Mouse (Mus musculus) kidney, embryonic 16.5 days (tissue): ENCODE results near the gene Alg14. TPM values are rescaled to one million over a fixed set of nuclear protein-coding genes. Genes with fewer than 3 reads are reported as not detected.
A peak's percentile ranks its signal among the peaks of the same experiment; 100 is the strongest.

ENCODE experiments used
- ATAC-seq: fragments of 200-750 bp; cut with Nextera tagmentation; 2 replicates; pipeline ENCODE4 v1.8.0; 2017; ENCODE audit warnings: moderate TSS enrichment; ENCODE audit not compliant: low FRiP score, low TSS enrichment
- H3K27ac ChIP-seq: fragments of 300-500 bp; sonication (generic); 2 replicates; pipeline ENCODE4 v1.5.1; 2014; ENCODE audit warnings: low read length
- H3K27me3 ChIP-seq: fragments of 300-500 bp; sonication (generic); 2 replicates; pipeline ENCODE4 v1.6.1; 2014; ENCODE audit warnings: low read length, control low read depth, mixed read lengths; ENCODE audit not compliant: insufficient read depth
- H3K36me3 ChIP-seq: fragments of 300-500 bp; sonication (generic); 2 replicates; pipeline ENCODE4 v1.6.1; 2014; ENCODE audit warnings: low read length, control low read depth, mixed read lengths; ENCODE audit not compliant: insufficient read depth
- H3K4me1 ChIP-seq: fragments of 300-500 bp; sonication (generic); 2 replicates; pipeline ENCODE4 v1.6.1; 2014; ENCODE audit warnings: low read length, control low read depth, mixed read lengths; ENCODE audit not compliant: insufficient read depth
- H3K4me2 ChIP-seq: fragments of 300-500 bp; sonication (generic); replicated peaks from 2 replicates; pipeline ENCODE4 v1.6.1; 2014; ENCODE audit warnings: low read depth, low read length
- H3K4me3 ChIP-seq: fragments of 300-500 bp; sonication (generic); 2 replicates; pipeline ENCODE4 v1.5.1; 2014; ENCODE audit warnings: mild to moderate bottlenecking, low read length
- H3K9ac ChIP-seq: fragments of 300-500 bp; sonication (generic); replicated peaks from 2 replicates; pipeline ENCODE4 v1.6.1; 2014; ENCODE audit warnings: low read length
- H3K9me3 ChIP-seq: fragments of 300-500 bp; sonication (generic); 2 replicates; pipeline ENCODE4 v1.6.1; 2016; ENCODE audit warnings: low read length, control low read depth
- WGBS: fragments of 180-500 bp; shearing (Covaris S2); extraction: QIAGEN DNeasy Blood & Tissue Kit; methylation state at CpG from one replicate; pipeline ENCODE4 v1.1.7; 2014; 5-methylcytosine and 5-hydroxymethylcytosine counted together
- polyA plus RNA-seq: library from polyadenylated mRNA; unstranded; fragments of >200 nt; fragmentation: Nextera tagmentation; extraction: Ambion mirVana; gene quantifications from 2 replicates; pipeline ENCODE4 v1.2.1, GENCODE M21; 2015

Alg14 gene
- polyA plus RNA-seq, 1 experiment from 2014 or later, result 43.5 TPM

DNA sequence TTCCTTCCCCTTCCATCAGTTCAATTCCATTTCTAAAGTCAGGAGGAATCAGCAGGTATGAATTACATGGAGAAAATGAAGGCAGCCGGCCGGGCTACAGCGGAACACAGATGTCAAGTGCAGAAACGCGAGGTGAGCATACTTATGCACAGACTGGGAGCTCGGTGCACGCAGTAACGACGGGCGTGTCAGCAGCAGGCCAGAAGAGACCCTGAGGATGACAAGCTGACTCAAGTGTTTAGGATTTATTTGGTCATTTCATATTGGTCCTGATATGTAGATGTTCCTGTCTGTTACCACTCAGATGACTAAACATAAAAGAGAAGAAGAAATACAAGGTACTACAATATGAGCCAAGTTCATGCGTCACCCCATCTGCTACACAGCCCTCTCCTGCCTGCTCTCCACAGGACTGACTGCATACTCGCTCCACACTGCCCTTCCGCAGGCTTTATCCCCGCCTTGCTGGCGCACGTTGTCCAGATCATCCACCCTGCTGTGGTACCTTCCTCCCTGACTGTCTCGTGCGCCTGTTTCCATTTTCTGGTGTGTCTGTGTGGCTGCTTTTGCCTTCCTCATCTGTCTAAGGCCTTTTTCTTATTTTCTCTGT is 63.4 kb downstream of the Alg14 start:
- no peaks in the 10 kb centered on the region for H3K27me3 ChIP-seq
- 0 out of 2 replicates have a peak, but pooled peaks cover 5% of the 10 kb centered on the region for H3K4me1 ChIP-seq
- no peak for ATAC-seq
- no peak overlapping the region for H3K4me3 ChIP-seq
- no peak overlapping the region for H3K9ac ChIP-seq
- H3K27ac ChIP-seq, result no peak overlapping the region
- H3K36me3 ChIP-seq, result no peaks in the 10 kb centered on the region
- no peak overlapping the region for H3K4me2 ChIP-seq
- H3K9me3 ChIP-seq, result no peaks in the 10 kb centered on the region
- WGBS, result 89% methylated on average over 18 of the region's 18 CpGs

- H3K4me1 ChIP-seq, result 0 out of 2 replicates have a peak, but pooled peaks cover 4% of the 10 kb centered on the region
- H3K27ac ChIP-seq, result no peak overlapping the region
- H3K27me3 ChIP-seq, result no peaks in the 10 kb centered on the region
- no peak overlapping the region for H3K4me2 ChIP-seq
- 90% methylated on average over 9 of the region's 9 CpGs for WGBS
- no peaks in the 10 kb centered on the region for H3K9me3 ChIP-seq
- H3K4me3 ChIP-seq, result no peak overlapping the region
- H3K36me3 ChIP-seq, result no peaks in the 10 kb centered on the region
- H3K9ac ChIP-seq, result no peak overlapping the region; the same call in 1 of the 2 replicates
- ATAC-seq, result peak; percentile 57; the same call in 1 of the 2 replicates
Measured at GRCm38 (mm10) chr3:121355569-121355968, 64.0 kb downstream of the Alg14 start.

DNA sequence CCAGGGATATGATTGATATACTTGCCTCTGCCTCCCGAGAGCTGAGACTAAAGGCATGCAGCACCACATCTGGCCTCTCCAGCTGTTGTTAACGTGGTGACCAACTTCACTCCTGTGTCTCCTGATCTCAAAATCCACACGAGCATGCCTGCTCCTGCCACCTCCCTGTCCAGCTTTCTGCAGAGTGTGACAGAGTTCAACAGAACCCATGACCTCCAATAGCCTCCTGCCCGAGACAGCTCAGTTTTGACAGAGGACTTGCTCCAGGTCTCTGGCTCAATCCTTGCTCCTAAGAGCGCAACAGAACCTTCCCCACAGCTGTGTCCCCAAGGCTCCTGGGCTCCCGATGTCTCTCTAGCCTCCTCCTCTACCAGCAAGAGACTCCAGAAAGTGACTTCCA is 64.5 kb downstream of the Alg14 start:
- WGBS, result 66% methylated on average over 6 of the region's 6 CpGs
- Histone ChIP-seq H3K4me1 (0 out of 2 replicates have a peak, but pooled peaks cover 4% of the 10 kb centered on the region), H3K9ac (no peak overlapping the region; the same call in 1 of the 2 replicates), H3K4me2 (no peak overlapping the region), H3K9me3 (no peaks in the 10 kb centered on the region), H3K4me3 (no peak overlapping the region), H3K27ac (no peak overlapping the region), H3K27me3 (no peaks in the 10 kb centered on the region), H3K36me3 (no peaks in the 10 kb centered on the region)
- no peak for ATAC-seq

DNA sequence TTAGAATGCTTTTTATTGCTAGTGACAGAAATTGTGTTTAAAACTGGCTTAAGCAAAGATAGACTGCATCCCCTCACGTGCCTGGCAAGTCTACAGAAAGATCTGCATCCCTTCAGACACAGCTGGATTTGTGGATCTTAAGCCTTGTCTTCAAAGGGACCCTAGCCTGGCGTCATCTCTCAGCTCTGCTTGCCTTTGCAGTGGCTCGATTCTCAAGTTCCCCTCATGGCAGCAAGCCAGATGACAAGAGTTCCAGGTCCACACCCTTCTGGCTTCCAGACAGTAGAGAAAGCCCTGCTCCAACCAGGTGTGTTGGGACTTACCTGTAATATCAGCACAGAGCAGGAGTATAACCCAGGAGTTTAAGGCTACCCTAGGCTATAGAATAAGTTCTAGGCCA is 65.5 kb downstream of the Alg14 start:
- 68% methylated on average over 3 of the region's 3 CpGs for WGBS
- Histone ChIP-seq H3K36me3 (no peaks in the 10 kb centered on the region), H3K4me1 (0 out of 2 replicates have a peak, but pooled peaks cover 4% of the 10 kb centered on the region), H3K27me3 (no peaks in the 10 kb centered on the region), H3K4me2 (no peak overlapping the region), H3K27ac (no peak overlapping the region), H3K9me3 (no peaks in the 10 kb centered on the region), H3K4me3 (no peak overlapping the region), H3K9ac (no peak overlapping the region)
- ATAC-seq, result no peak

DNA sequence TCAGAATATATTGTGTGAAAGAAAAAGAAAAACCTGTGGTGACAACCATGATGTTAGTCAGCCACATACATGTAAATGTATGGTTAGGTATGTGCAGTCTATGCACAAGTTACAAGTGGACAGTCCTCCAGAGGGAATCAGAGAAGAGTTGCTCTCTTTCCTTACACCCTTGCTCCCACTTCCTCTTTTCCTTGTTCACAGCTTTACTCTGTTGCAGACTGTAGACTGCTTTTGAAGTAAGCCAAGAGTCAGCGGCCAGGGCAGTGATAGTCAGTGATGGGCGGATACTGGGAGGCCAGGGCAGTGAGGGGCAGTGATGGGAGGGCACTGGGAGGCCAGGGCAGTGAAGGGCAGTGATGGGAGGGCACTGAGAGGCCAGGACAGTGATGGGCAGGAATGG is 66.7 kb downstream of the Alg14 start:
- H3K36me3 ChIP-seq, result no peaks in the 10 kb centered on the region
- H3K9me3 ChIP-seq, result no peaks in the 10 kb centered on the region
- no peak for ATAC-seq
- WGBS, result 30% methylated on average over 2 of the region's 2 CpGs
- no peak overlapping the region for H3K9ac ChIP-seq
- H3K4me1 ChIP-seq, result 0 out of 2 replicates have a peak, but pooled peaks cover 4% of the 10 kb centered on the region
- no peaks in the 10 kb centered on the region for H3K27me3 ChIP-seq
- no peak overlapping the region for H3K4me3 ChIP-seq
- no peak overlapping the region for H3K27ac ChIP-seq
- H3K4me2 ChIP-seq, result no peak overlapping the region

GRCm38 (mm10) chr3:121358850-121359249 is 67.3 kb downstream of the Alg14 start:
- Histone ChIP-seq H3K27me3 (no peaks in the 10 kb centered on the region), H3K9me3 (no peaks in the 10 kb centered on the region), H3K4me3 (no peak overlapping the region), H3K27ac (no peak overlapping the region), H3K4me1 (0 out of 2 replicates have a peak, but pooled peaks cover 4% of the 10 kb centered on the region), H3K9ac (no peak overlapping the region), H3K4me2 (no peak overlapping the region), H3K36me3 (no peaks in the 10 kb centered on the region)
- ATAC-seq, result no peak
- WGBS, result 80% methylated on average over 6 of the region's 6 CpGs

DNA sequence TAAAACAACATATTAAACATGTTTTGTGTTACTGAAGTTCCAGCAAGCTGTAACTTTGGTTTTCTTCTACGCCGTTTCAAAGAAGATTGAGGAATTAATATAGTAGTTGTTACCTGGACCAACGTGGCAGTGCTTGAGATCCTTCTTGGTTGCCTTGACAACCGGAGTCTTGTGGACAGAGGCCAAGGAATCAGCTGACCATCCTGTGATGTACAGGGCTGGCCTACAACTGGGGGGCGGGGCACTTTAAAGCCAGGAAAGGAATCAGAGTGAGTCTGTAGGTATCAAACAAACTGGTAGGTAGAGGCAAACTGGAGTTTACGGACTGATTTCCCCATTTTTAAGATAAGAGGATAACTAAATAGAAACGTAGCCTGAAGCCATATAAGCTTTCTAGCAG is 67.7 kb downstream of the Alg14 start:
- no peak for ATAC-seq

GRCm38 (mm10) chr3:121362002-121362401 is 70.4 kb downstream of the Alg14 start:
- no peak for ATAC-seq
- no peaks in the 10 kb centered on the region for H3K9me3 ChIP-seq
- no peaks in the 10 kb centered on the region for H3K27me3 ChIP-seq
- H3K27ac ChIP-seq, result no peak overlapping the region
- no peak overlapping the region for H3K4me3 ChIP-seq
- no peaks in the 10 kb centered on the region for H3K36me3 ChIP-seq
- no peak overlapping the region for H3K4me2 ChIP-seq
- H3K4me1 ChIP-seq, result 0 out of 2 replicates have a peak, but pooled peaks cover 4% of the 10 kb centered on the region
- WGBS, result 28% methylated on average over 1 of the region's 1 CpGs
- H3K9ac ChIP-seq, result no peak overlapping the region

More for the DNA sequence above, 67.7 kb downstream of the Alg14 start:
- no peak overlapping the region for H3K27ac ChIP-seq
- WGBS, result 80% methylated on average over 7 of the region's 7 CpGs
- no peaks in the 10 kb centered on the region for H3K9me3 ChIP-seq
- 0 out of 2 replicates have a peak, but pooled peaks cover 4% of the 10 kb centered on the region for H3K4me1 ChIP-seq
- no peak overlapping the region for H3K9ac ChIP-seq
- H3K36me3 ChIP-seq, result no peaks in the 10 kb centered on the region
- H3K4me2 ChIP-seq, result no peak overlapping the region
- no peaks in the 10 kb centered on the region for H3K27me3 ChIP-seq
- no peak overlapping the region for H3K4me3 ChIP-seq

DNA sequence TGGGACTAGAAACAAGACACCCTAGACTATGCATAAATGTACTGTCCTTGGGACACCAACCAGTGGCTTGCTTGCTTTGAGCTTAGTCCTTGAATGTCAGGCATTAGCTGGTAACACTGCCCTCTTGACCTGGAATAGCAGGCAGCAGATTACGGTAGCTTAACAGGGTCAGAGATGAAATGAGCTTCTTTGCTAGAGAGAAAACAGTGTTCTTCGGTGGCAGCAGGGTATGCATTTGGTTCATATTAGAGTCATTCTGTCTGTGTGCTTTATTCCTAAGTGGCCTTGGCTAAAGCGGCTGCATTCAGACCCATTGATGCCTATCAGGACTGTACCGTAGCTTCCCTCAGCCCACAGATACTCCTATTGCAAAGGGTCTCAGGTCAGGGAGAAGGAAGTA is 72.8 kb downstream of the Alg14 start:
- Histone ChIP-seq H3K9me3 (no peaks in the 10 kb centered on the region), H3K4me2 (no peak overlapping the region), H3K36me3 (no peaks in the 10 kb centered on the region), H3K4me1 (no peaks in the 10 kb centered on the region), H3K4me3 (no peak overlapping the region), H3K27ac (peak overlapping the region; percentile 52), H3K27me3 (no peaks in the 10 kb centered on the region), H3K9ac (no peak overlapping the region)
- ATAC-seq, result no peak
- WGBS, result 62% methylated on average over 4 of the region's 4 CpGs

GRCm38 (mm10) chr3:121365131-121365530 is 73.6 kb downstream of the Alg14 start:
- Histone ChIP-seq H3K9me3 (no peaks in the 10 kb centered on the region), H3K27ac (peak overlapping the region; percentile 52), H3K4me2 (no peak overlapping the region), H3K4me3 (no peak overlapping the region), H3K36me3 (no peaks in the 10 kb centered on the region), H3K9ac (no peak overlapping the region), H3K27me3 (no peaks in the 10 kb centered on the region), H3K4me1 (no peaks in the 10 kb centered on the region)
- WGBS, result 61% methylated on average over 8 of the region's 8 CpGs
- no peak for ATAC-seq
